Mouse (Mus musculus): ENCODE measurements at regions not wholly inside any gene's neighbourhood (a gene's known extent, or its start where the extent isn't known, plus 50 kb on each side); places are given as distances from the start of the nearest gene placed in this dataset.

- TF ChIP-seq POLR2A (IDR thresholded peaks at IDR 0.05; ENCODE audit: borderline replicate concordance, low read depth, low read length) (no peak), CTCF (IDR thresholded peaks at IDR 0.05; ENCODE audit: low read depth, low read length) (no peak)
Measured at GRCm38 (mm10) chr2:137853399-137854259, 402.7 kb upstream of the Btbd3 start.
